Mouse (Mus musculus) megakaryocyte, embryonic 14.5 days (primary cell): ENCODE data around the gene Araf. TPM values are rescaled to one million over a fixed set of nuclear protein-coding genes. Genes with fewer than 3 reads are reported as not detected.
"Not testable (repeated sequence)": the region's sequence is repeated elsewhere in the genome, so short reads cannot be mapped to it uniquely, and the experiment has no call there.

ENCODE experiments used
- H3K27me3 ChIP-seq: replicated peaks from 2 replicates; pipeline ENCODE3; 2012; ENCODE audit warnings: inconsistent platforms
- H3K36me3 ChIP-seq: replicated peaks from 2 replicates; pipeline ENCODE3; 2012; ENCODE audit warnings: low read length, inconsistent platforms, mixed read lengths
- H3K4me1 ChIP-seq: 2 replicates; pipeline ENCODE4 v1.6.1; 2012; ENCODE audit warnings: inconsistent platforms
- H3K4me3 ChIP-seq: replicated peaks from 2 replicates; pipeline ENCODE3; 2012; ENCODE audit warnings: moderate library complexity, mild to moderate bottlenecking, inconsistent platforms
- H3K9me3 ChIP-seq: 2 replicates; pipeline ENCODE4 v1.6.1; 2012; ENCODE audit warnings: inconsistent platforms
- FLI1 ChIP-seq: IDR thresholded peaks from 2 replicates; pipeline ENCODE4 v1.6.1; 2012; ENCODE audit warnings: low read length, inconsistent platforms, mixed read lengths
- GATA1 ChIP-seq: IDR thresholded peaks from 3 replicates; pipeline ENCODE4 v1.6.1; 2012; ENCODE audit warnings: mixed read lengths, low read length, inconsistent platforms, borderline replicate concordance
- polyA plus RNA-seq: library from polyadenylated mRNA; stranded (reverse); fragments of >175 nt; gene quantifications from 2 replicates; pipeline ENCODE4 v1.2.3, GENCODE M21; 2012; ENCODE audit warnings: low replicate concordance; ENCODE audit not compliant: insufficient read depth

Gene Araf
- polyA plus RNA-seq, 1 experiment: 43.5 TPM

GRCm38 (mm10) chrX:20794229-20794628 is 3.4 kb upstream of the Araf start:
- H3K27me3 ChIP-seq: no peaks in the 10 kb centered on the region
- TF ChIP-seq FLI1 (no peak), GATA1 (no peak)
- no peak overlapping the region for H3K4me3 ChIP-seq
- no peaks in the 10 kb centered on the region for H3K9me3 ChIP-seq
- H3K4me1 ChIP-seq: peaks cover 15% of the 10 kb centered on the region
- no peaks in the 10 kb centered on the region for H3K36me3 ChIP-seq

GRCm38 (mm10) chrX:20798141-20798796 is 655 bp downstream of the Araf start:
- peak overlapping the region; percentile 78 for H3K4me3 ChIP-seq
- no peaks in the 10 kb centered on the region for H3K27me3 ChIP-seq
- no peaks in the 10 kb centered on the region for H3K36me3 ChIP-seq
- peaks cover 15% of the 10 kb centered on the region for H3K4me1 ChIP-seq
- no peak for TF ChIP-seq FLI1
- TF ChIP-seq GATA1: no peak
- H3K9me3 ChIP-seq: no peaks in the 10 kb centered on the region

- peak overlapping the region; percentile 65 for H3K4me3 ChIP-seq
- H3K27me3 ChIP-seq: no peaks in the 10 kb centered on the region
- peaks cover 15% of the 10 kb centered on the region for H3K4me1 ChIP-seq
- H3K36me3 ChIP-seq: no peaks in the 10 kb centered on the region
- H3K9me3 ChIP-seq: no peaks in the 10 kb centered on the region
- no peak for TF ChIP-seq FLI1
- no peak for TF ChIP-seq GATA1
These were observed 1.2 kb downstream of the Araf start for GRCm38 (mm10) chrX:20798797-20799147.

GRCm38 (mm10) chrX:20801456-20801855 is 3.8 kb downstream of the Araf start:
- H3K36me3 ChIP-seq: no peaks in the 10 kb centered on the region
- H3K9me3 ChIP-seq: no peaks in the 10 kb centered on the region
- TF ChIP-seq GATA1 (no peak), FLI1 (no peak)
- peaks cover 5% of the 10 kb centered on the region for H3K4me1 ChIP-seq
- no peaks in the 10 kb centered on the region for H3K27me3 ChIP-seq
- H3K4me3 ChIP-seq: no peak overlapping the region

GRCm38 (mm10) chrX:20804301-20804700 is 6.7 kb downstream of the Araf start:
- not testable (repeated sequence) for H3K27me3 ChIP-seq

GRCm38 (mm10) chrX:20806295-20806694 is 8.7 kb downstream of the Araf start:
- no peak overlapping the region for H3K4me3 ChIP-seq
- TF ChIP-seq FLI1 (no peak), GATA1 (no peak)
- H3K27me3 ChIP-seq: no peaks in the 10 kb centered on the region
- no peaks in the 10 kb centered on the region; the same call in 1 of the 2 replicates for H3K4me1 ChIP-seq
- H3K9me3 ChIP-seq: no peaks in the 10 kb centered on the region
- no peaks in the 10 kb centered on the region for H3K36me3 ChIP-seq

More at GRCm38 (mm10) chrX:20804301-20804700, 6.7 kb downstream of the Araf start:
- H3K9me3 ChIP-seq, H3K4me3 ChIP-seq, H3K4me1 ChIP-seq, H3K36me3 ChIP-seq: not testable (repeated sequence)

- no peaks in the 10 kb centered on the region for H3K36me3 ChIP-seq
- no peaks in the 10 kb centered on the region for H3K27me3 ChIP-seq
- no peaks in the 10 kb centered on the region for H3K9me3 ChIP-seq
- TF ChIP-seq FLI1 (no peak), GATA1 (no peak)
- peaks cover 34% of the 10 kb centered on the region for H3K4me1 ChIP-seq
- H3K4me3 ChIP-seq: peak overlapping the region; percentile 79
These were observed 19.4 kb downstream of the Araf start for GRCm38 (mm10) chrX:20816974-20817373.

GRCm38 (mm10) chrX:20819204-20819628 is 21.6 kb downstream of the Araf start:
- Histone ChIP-seq H3K4me1 (peaks cover 34% of the 10 kb centered on the region), H3K27me3 (no peaks in the 10 kb centered on the region), H3K4me3 (peak overlapping the region; percentile 88), H3K36me3 (no peaks in the 10 kb centered on the region), H3K9me3 (no peaks in the 10 kb centered on the region)
- no peak for TF ChIP-seq FLI1
- TF ChIP-seq GATA1: no peak

- H3K4me3 ChIP-seq: peak overlapping the region; percentile 88
These were observed 22.3 kb downstream of the Araf start for GRCm38 (mm10) chrX:20819708-20820426.

DNA sequence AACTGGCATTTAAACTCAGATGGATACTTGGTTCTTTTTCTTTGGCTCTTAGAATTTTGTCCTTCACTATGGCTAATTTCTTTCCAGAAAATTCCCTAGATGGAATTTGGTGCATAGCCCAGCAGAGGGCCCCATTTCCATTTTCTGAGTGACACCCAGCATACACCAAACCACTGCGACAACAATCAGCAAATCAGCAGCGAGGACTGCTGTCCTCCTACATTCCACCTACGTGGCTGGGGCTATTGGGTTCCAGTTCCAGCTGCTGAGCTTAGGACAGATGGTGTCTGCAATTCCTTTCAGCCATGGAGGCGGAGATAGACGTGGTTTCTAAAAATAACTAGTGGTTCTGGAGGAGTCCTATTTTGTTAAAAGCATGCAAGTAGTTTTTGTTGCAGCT is 31.3 kb downstream of the Araf start:
- Histone ChIP-seq H3K4me1 (no peaks in the 10 kb centered on the region), H3K36me3 (no peaks in the 10 kb centered on the region), H3K9me3 (no peaks in the 10 kb centered on the region), H3K27me3 (no peaks in the 10 kb centered on the region), H3K4me3 (peak overlapping the region; percentile 77)
- TF ChIP-seq GATA1: no peak
- no peak for TF ChIP-seq FLI1

More at GRCm38 (mm10) chrX:20819708-20820426, 22.3 kb downstream of the Araf start:
- H3K9me3 ChIP-seq: no peaks in the 10 kb centered on the region
- TF ChIP-seq FLI1 (no peak), GATA1 (no peak)
- no peaks in the 10 kb centered on the region for H3K27me3 ChIP-seq
- H3K4me1 ChIP-seq: peaks cover 34% of the 10 kb centered on the region
- no peaks in the 10 kb centered on the region for H3K36me3 ChIP-seq

DNA sequence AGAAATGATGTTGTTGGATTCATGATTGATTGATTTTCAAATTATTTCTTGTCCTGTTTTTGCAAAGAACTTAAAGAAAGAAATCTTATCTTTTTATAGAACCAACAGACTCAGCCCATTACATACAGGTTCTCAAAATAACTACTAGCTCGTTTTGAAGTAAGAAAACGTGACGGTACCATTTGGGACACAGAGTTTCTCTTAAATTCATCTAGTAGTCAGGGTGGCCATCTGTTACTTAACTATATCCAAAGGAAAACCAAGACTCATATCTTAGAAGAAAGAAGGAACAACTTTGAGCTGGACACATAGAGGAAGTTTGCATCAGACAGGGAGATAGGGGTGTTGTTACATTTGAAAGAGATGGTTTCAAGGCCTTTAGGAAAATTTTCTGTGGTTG is 49.6 kb downstream of the Araf start:
- TF ChIP-seq FLI1 (no peak), GATA1 (no peak)
- H3K4me3 ChIP-seq: no peak overlapping the region
- 0 out of 2 replicates have a peak, but pooled peaks cover 3% of the 10 kb centered on the region for H3K9me3 ChIP-seq
- H3K36me3 ChIP-seq: peaks cover 26% of the 10 kb centered on the region
- H3K4me1 ChIP-seq: peaks cover 21% of the 10 kb centered on the region
- H3K27me3 ChIP-seq: peaks cover 6% of the 10 kb centered on the region
